Mouse (Mus musculus): ENCODE data around the gene Tmem220. TPM values are rescaled to one million over a fixed set of nuclear protein-coding genes. Genes with fewer than 3 reads are reported as not detected.
A peak's percentile ranks its signal among the peaks of the same experiment; 100 is the strongest.

Gene Tmem220
- polyA plus RNA-seq, 1 experiment from 2014 or later: 0.50 TPM

- ATAC-seq: no peak
- 32% methylated on average over 1 of the region's 1 CpGs for WGBS
- no peak overlapping the region for H3K4me2 ChIP-seq (ENCODE audit: low read length)
- no peaks in the 10 kb centered on the region for H3K36me3 ChIP-seq (ENCODE audit: control insufficient read depth, insufficient read depth, low read length)
- H3K27me3 ChIP-seq (replicated peaks; ENCODE audit: control insufficient read depth, insufficient read depth, low read length): no peaks in the 10 kb centered on the region
- no peaks in the 10 kb centered on the region for H3K9me3 ChIP-seq (ENCODE audit: control insufficient read depth, low read length)
- H3K9ac ChIP-seq (ENCODE audit: low read depth, low read length): no peak overlapping the region
- H3K4me1 ChIP-seq (ENCODE audit: control insufficient read depth, insufficient read depth, low read depth, low read length): peaks cover 3% of the 10 kb centered on the region; the same call in 1 of the 2 replicates
- no peak overlapping the region for H3K27ac ChIP-seq (ENCODE audit: low read depth, low read length)
- no peak overlapping the region for H3K4me3 ChIP-seq (ENCODE audit: low read length)
Observed at GRCm38 (mm10) chr11:66993674-66994073, 31.3 kb upstream of the Tmem220 start.

GRCm38 (mm10) chr11:66996446-66996845 is 28.5 kb upstream of the Tmem220 start:
- no peaks in the 10 kb centered on the region for H3K9me3 ChIP-seq (ENCODE audit: control insufficient read depth, low read length)
- H3K9ac ChIP-seq (ENCODE audit: low read depth, low read length): no peak overlapping the region
- no peak overlapping the region for H3K4me3 ChIP-seq (ENCODE audit: low read length)
- WGBS: 84% methylated on average over 4 of the region's 4 CpGs
- peaks cover 15% of the 10 kb centered on the region for H3K4me1 ChIP-seq (ENCODE audit: control insufficient read depth, insufficient read depth, low read depth, low read length)
- no peaks in the 10 kb centered on the region for H3K36me3 ChIP-seq (ENCODE audit: control insufficient read depth, insufficient read depth, low read length)
- H3K27ac ChIP-seq (ENCODE audit: low read depth, low read length): no peak overlapping the region
- H3K4me2 ChIP-seq (ENCODE audit: low read length): no peak overlapping the region
- no peak for ATAC-seq
- H3K27me3 ChIP-seq (replicated peaks; ENCODE audit: control insufficient read depth, insufficient read depth, low read length): no peaks in the 10 kb centered on the region

GRCm38 (mm10) chr11:66998467-66999403 is 26.2 kb upstream of the Tmem220 start:
- ATAC-seq: peak; percentile 31; the same call in 1 of the 2 replicates
- no peak overlapping the region for H3K4me3 ChIP-seq (ENCODE audit: low read length)
- peaks cover 21% of the 10 kb centered on the region for H3K4me1 ChIP-seq (ENCODE audit: control insufficient read depth, insufficient read depth, low read depth, low read length)
- WGBS: 69% methylated on average over 14 of the region's 14 CpGs
- no peak overlapping the region; the same call in 1 of the 2 replicates for H3K27ac ChIP-seq (ENCODE audit: low read depth, low read length)
- H3K9ac ChIP-seq (ENCODE audit: low read depth, low read length): no peak overlapping the region
- H3K9me3 ChIP-seq (ENCODE audit: control insufficient read depth, low read length): no peaks in the 10 kb centered on the region
- H3K27me3 ChIP-seq (replicated peaks; ENCODE audit: control insufficient read depth, insufficient read depth, low read length): no peaks in the 10 kb centered on the region
- no peaks in the 10 kb centered on the region for H3K36me3 ChIP-seq (ENCODE audit: control insufficient read depth, insufficient read depth, low read length)
- H3K4me2 ChIP-seq (ENCODE audit: low read length): no peak overlapping the region

- H3K9ac ChIP-seq (ENCODE audit: low read depth, low read length): no peak overlapping the region
- H3K4me2 ChIP-seq (ENCODE audit: low read length): no peak overlapping the region
- H3K36me3 ChIP-seq (ENCODE audit: control insufficient read depth, insufficient read depth, low read length): no peaks in the 10 kb centered on the region
- peak; percentile 79 for ATAC-seq
- H3K4me3 ChIP-seq (ENCODE audit: low read length): no peak overlapping the region
- peaks cover 21% of the 10 kb centered on the region for H3K4me1 ChIP-seq (ENCODE audit: control insufficient read depth, insufficient read depth, low read depth, low read length)
- no peaks in the 10 kb centered on the region for H3K9me3 ChIP-seq (ENCODE audit: control insufficient read depth, low read length)
- peak overlapping the region; percentile 75 for H3K27ac ChIP-seq (ENCODE audit: low read depth, low read length)
- 59% methylated on average over 4 of the region's 4 CpGs for WGBS
- no peaks in the 10 kb centered on the region for H3K27me3 ChIP-seq (replicated peaks; ENCODE audit: control insufficient read depth, insufficient read depth, low read length)
Observed at GRCm38 (mm10) chr11:67000671-67001070, 24.3 kb upstream of the Tmem220 start.

- no peaks in the 10 kb centered on the region for H3K27me3 ChIP-seq (replicated peaks; ENCODE audit: control insufficient read depth, insufficient read depth, low read length)
- peaks cover 21% of the 10 kb centered on the region for H3K4me1 ChIP-seq (ENCODE audit: control insufficient read depth, insufficient read depth, low read depth, low read length)
- no peak overlapping the region for H3K4me3 ChIP-seq (ENCODE audit: low read length)
- no peak overlapping the region for H3K9ac ChIP-seq (ENCODE audit: low read depth, low read length)
- H3K9me3 ChIP-seq (ENCODE audit: control insufficient read depth, low read length): no peaks in the 10 kb centered on the region
- H3K27ac ChIP-seq (ENCODE audit: low read depth, low read length): peak overlapping the region; percentile 75; the same call in 1 of the 2 replicates
- no peaks in the 10 kb centered on the region for H3K36me3 ChIP-seq (ENCODE audit: control insufficient read depth, insufficient read depth, low read length)
- peak; percentile 66 for ATAC-seq
- H3K4me2 ChIP-seq (ENCODE audit: low read length): no peak overlapping the region
- WGBS: 18% methylated on average over 1 of the region's 1 CpGs
Observed at GRCm38 (mm10) chr11:67001717-67002116, 23.2 kb upstream of the Tmem220 start.

GRCm38 (mm10) chr11:67002911-67003310 is 22.0 kb upstream of the Tmem220 start:
- Histone ChIP-seq H3K4me3 (ENCODE audit: low read length) (no peak overlapping the region), H3K4me2 (ENCODE audit: low read length) (no peak overlapping the region), H3K27ac (ENCODE audit: low read depth, low read length) (no peak overlapping the region), H3K27me3 (replicated peaks; ENCODE audit: control insufficient read depth, insufficient read depth, low read length) (no peaks in the 10 kb centered on the region), H3K36me3 (ENCODE audit: control insufficient read depth, insufficient read depth, low read length) (no peaks in the 10 kb centered on the region), H3K9ac (ENCODE audit: low read depth, low read length) (no peak overlapping the region), H3K9me3 (ENCODE audit: control insufficient read depth, low read length) (no peaks in the 10 kb centered on the region), H3K4me1 (ENCODE audit: control insufficient read depth, insufficient read depth, low read depth, low read length) (peaks cover 24% of the 10 kb centered on the region)
- ATAC-seq: no peak
- WGBS: 49% methylated on average over 2 of the region's 2 CpGs

- no peaks in the 10 kb centered on the region for H3K9me3 ChIP-seq (ENCODE audit: control insufficient read depth, low read length)
- no peak overlapping the region for H3K4me2 ChIP-seq (ENCODE audit: low read length)
- H3K27me3 ChIP-seq (replicated peaks; ENCODE audit: control insufficient read depth, insufficient read depth, low read length): no peaks in the 10 kb centered on the region
- peak overlapping the region; percentile 3; the same call in 1 of the 2 replicates for H3K27ac ChIP-seq (ENCODE audit: low read depth, low read length)
- no peak overlapping the region for H3K4me3 ChIP-seq (ENCODE audit: low read length)
- peak; percentile 77 for ATAC-seq
- 0 out of 2 replicates have a peak overlapping the region, but pooled peaks have one; percentile 8 for H3K9ac ChIP-seq (ENCODE audit: low read depth, low read length)
- H3K36me3 ChIP-seq (ENCODE audit: control insufficient read depth, insufficient read depth, low read length): no peaks in the 10 kb centered on the region
- WGBS: 51% methylated on average over 8 of the region's 8 CpGs
- H3K4me1 ChIP-seq (ENCODE audit: control insufficient read depth, insufficient read depth, low read depth, low read length): peaks cover 10% of the 10 kb centered on the region
Observed at GRCm38 (mm10) chr11:67007961-67008360, 17.0 kb upstream of the Tmem220 start.

GRCm38 (mm10) chr11:67008528-67008927 is 16.4 kb upstream of the Tmem220 start:
- Histone ChIP-seq H3K9ac (ENCODE audit: low read depth, low read length) (0 out of 2 replicates have a peak overlapping the region, but pooled peaks have one; percentile 8), H3K4me1 (ENCODE audit: control insufficient read depth, insufficient read depth, low read depth, low read length) (peaks cover 10% of the 10 kb centered on the region), H3K27ac (ENCODE audit: low read depth, low read length) (peak overlapping the region; percentile 3; the same call in 1 of the 2 replicates), H3K27me3 (replicated peaks; ENCODE audit: control insufficient read depth, insufficient read depth, low read length) (no peaks in the 10 kb centered on the region), H3K9me3 (ENCODE audit: control insufficient read depth, low read length) (no peaks in the 10 kb centered on the region), H3K36me3 (ENCODE audit: control insufficient read depth, insufficient read depth, low read length) (no peaks in the 10 kb centered on the region), H3K4me2 (ENCODE audit: low read length) (no peak overlapping the region), H3K4me3 (ENCODE audit: low read length) (no peak overlapping the region)
- WGBS: 71% methylated on average over 4 of the region's 4 CpGs
- ATAC-seq: no peak; the same call in 1 of the 2 replicates

GRCm38 (mm10) chr11:67010430-67010829 is 14.5 kb upstream of the Tmem220 start:
- no peaks in the 10 kb centered on the region for H3K27me3 ChIP-seq (replicated peaks; ENCODE audit: control insufficient read depth, insufficient read depth, low read length)
- H3K9ac ChIP-seq (ENCODE audit: low read depth, low read length): no peak overlapping the region
- H3K4me1 ChIP-seq (ENCODE audit: control insufficient read depth, insufficient read depth, low read depth, low read length): peaks cover 10% of the 10 kb centered on the region
- H3K27ac ChIP-seq (ENCODE audit: low read depth, low read length): peak overlapping the region; percentile 1; the same call in 1 of the 2 replicates
- ATAC-seq: peak; percentile 78
- H3K4me2 ChIP-seq (ENCODE audit: low read length): no peak overlapping the region
- H3K9me3 ChIP-seq (ENCODE audit: control insufficient read depth, low read length): no peaks in the 10 kb centered on the region
- no peaks in the 10 kb centered on the region for H3K36me3 ChIP-seq (ENCODE audit: control insufficient read depth, insufficient read depth, low read length)
- no peak overlapping the region for H3K4me3 ChIP-seq (ENCODE audit: low read length)
- 9% methylated on average over 8 of the region's 8 CpGs for WGBS
